Mouse (Mus musculus): ENCODE results near the gene Igdcc3. TPM values are rescaled to one million over a fixed set of nuclear protein-coding genes. Genes with fewer than 3 reads are reported as not detected.

Gene Igdcc3
- 1.8 and 2.0 TPM in 2 replicates for polyA plus RNA-seq (2015; fragmentation: Nextera tagmentation; extraction: Ambion mirVana)

DNA sequence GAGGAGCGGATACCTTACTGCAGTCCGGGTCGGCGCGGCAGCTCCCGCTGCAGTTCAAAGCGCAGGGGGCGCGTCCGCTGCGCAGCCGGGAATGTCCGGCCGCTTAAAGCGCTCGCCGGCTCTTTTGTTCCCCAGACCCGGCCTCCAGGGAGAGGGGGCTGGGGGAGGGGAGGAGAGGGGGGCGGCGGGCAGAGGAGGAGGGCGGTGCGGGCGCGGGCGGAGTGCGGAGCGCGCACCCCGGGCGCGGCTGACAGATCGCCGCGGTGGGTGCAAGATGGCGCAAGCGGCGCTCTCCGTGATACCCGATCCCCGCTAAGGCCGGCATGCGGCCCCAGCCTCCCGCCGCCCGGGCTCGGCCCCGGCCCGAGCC, at the start of gene Igdcc3:
Igdcc3 (plus strand) TSS at position 254 of the 370 bp plus-strand sequence.
- peak; percentile 78 for ATAC-seq (ENCODE audit: borderline replicate concordance, extremely low read depth, low FRiP score, low TSS enrichment)
- WGBS, result under 1% methylated on average over 46 of the region's 48 CpGs

DNA sequence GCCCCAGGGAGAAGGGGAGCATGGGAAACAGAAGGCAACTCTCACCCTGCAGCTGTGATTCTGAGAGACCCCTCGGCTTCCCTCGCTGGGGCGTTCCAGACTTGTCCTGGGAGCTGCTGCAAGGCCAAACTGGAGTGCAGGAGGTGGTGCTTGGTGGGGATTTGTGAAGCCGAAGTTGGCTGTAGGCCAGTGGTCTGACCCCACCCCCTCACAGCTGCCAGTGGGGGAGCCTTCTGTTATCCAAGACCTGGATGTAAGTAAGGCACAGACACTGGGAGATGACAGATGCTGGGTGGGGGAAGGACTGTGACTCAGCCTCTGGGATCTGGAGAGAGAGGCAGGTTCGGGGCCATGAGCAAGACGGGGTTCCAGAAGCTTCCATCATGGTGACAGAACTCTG, 46.8 kb upstream of the Igdcc3 start:
- Histone ChIP-seq H3K27me3 (no peaks in the 10 kb centered on the region), H3K4me3 (no peak overlapping the region), H3K9ac (no peak overlapping the region), H3K4me2 (peak overlapping the region; percentile 1; the same call in 1 of the 2 replicates), H3K36me3 (no peaks in the 10 kb centered on the region), H3K27ac (0 out of 2 replicates have a peak overlapping the region, but pooled peaks have one; percentile 30), H3K9me3 (no peaks in the 10 kb centered on the region), H3K4me1 (peaks cover 8% of the 10 kb centered on the region; the same call in 1 of the 2 replicates)
- 22% methylated on average over 6 of the region's 6 CpGs for WGBS
- peak; percentile 68; the same call in 1 of the 2 replicates for ATAC-seq (ENCODE audit: borderline replicate concordance, extremely low read depth, low FRiP score, low TSS enrichment)

More for the DNA sequence above, at the start of gene Igdcc3:
- Histone ChIP-seq H3K9ac (peak within 1 kb of the TSS; percentile 65), H3K4me1 (peaks cover 12% of the 10 kb centered on the region), H3K36me3 (no peaks in the 10 kb centered on the region), H3K4me3 (peak within 1 kb of the TSS; percentile 73), H3K27ac (peak within 1 kb of the TSS; percentile 82), H3K27me3 (peaks cover 22% of the 10 kb centered on the region; the same call in 1 of the 2 replicates), H3K4me2 (peak within 1 kb of the TSS; percentile 96), H3K9me3 (no peaks in the 10 kb centered on the region)

DNA sequence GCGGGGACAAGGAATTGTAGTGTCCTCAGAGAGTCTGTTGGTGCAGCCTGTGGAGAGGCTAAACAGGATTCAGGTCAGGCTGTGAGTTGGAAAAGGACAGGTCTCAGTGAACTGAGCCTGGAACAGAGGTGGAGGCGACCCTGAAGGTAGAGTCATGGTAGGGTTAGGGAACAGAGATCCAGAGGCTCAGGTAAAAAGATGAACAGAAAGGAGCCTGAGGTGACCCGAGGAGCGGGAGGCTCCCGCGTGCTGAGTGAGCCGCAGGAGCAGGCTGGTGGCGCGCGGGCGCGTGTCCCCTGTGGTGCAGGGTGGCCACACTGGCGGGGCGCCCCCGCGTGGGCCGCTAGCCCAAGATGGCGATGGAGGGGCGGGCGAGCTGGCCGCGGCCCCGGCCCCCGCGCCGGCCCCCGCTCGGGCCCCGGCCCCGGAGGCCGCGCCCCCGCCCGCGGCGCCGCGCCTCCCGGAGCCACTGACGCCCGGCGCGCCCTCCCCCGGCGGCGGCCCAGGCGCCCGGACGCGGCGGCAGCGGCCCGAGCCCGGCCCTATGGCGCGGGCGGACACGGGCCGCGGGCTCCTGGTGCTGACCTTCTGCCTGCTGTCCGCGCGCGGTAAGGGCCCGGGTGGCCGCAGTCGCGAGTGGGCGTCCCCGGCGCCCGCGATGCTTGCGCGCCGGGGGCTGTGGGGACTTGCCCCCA, 39.9 kb upstream of the Igdcc3 start, which contains the start of gene Igdcc4:
Igdcc4 (plus strand) TSS at position 496 of the 695 bp plus-strand sequence.
- Histone ChIP-seq H3K4me2 (peak within 1 kb of the TSS; percentile 100), H3K9ac (peak within 1 kb of the TSS; percentile 77), H3K27ac (peak within 1 kb of the TSS; percentile 81), H3K9me3 (no peaks in the 10 kb centered on the region), H3K4me3 (peak within 1 kb of the TSS; percentile 87), H3K4me1 (peaks cover 19% of the 10 kb centered on the region), H3K27me3 (no peaks in the 10 kb centered on the region), H3K36me3 (no peaks in the 10 kb centered on the region)
- WGBS, result 5% methylated on average over 13 of the region's 76 CpGs
- peak; percentile 50 for ATAC-seq (ENCODE audit: borderline replicate concordance, extremely low read depth, low FRiP score, low TSS enrichment)

DNA sequence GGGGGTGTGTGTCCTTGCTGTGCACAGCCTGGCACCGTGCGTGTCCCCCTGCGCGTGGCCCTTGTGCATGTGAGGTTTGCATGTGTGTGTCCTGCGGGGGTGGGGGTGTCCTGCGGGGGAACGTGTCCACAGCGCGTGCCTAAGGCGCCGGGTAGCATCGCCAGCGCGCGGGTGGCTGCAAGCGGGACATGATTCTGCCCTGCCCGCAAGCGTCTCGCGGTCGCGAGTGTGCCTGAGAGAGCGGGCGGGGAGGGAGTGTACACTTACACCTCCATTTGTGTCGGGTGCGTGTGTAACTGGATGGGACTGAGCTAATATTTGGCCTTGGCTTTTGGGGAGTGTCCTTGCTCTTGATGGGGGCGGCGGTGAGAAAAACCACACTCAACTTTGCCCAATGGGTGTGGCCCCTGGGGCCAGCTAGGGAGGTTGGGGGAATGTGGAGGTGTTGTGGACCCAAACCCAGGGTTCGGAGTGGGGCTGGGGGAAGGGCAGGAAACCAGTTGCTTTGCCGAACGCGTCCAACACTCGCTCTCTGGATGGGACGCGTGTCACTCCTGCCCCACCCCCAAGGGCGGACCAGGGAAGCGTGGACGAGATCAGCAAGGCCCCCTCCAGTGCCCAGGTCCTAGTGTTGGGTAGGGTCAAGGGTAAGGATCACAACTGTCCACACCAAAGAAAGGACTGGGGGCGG, 39.2 kb upstream of the Igdcc3 start:
- Histone ChIP-seq H3K27ac (peak overlapping the region; percentile 81), H3K4me3 (peak overlapping the region; percentile 87), H3K9ac (peak overlapping the region; percentile 77), H3K27me3 (no peaks in the 10 kb centered on the region), H3K36me3 (no peaks in the 10 kb centered on the region), H3K9me3 (no peaks in the 10 kb centered on the region), H3K4me2 (peak overlapping the region; percentile 100), H3K4me1 (peaks cover 23% of the 10 kb centered on the region)
- WGBS, result under 1% methylated on average over 38 of the region's 39 CpGs
- peak; percentile 72 for ATAC-seq (ENCODE audit: borderline replicate concordance, extremely low read depth, low FRiP score, low TSS enrichment)

DNA sequence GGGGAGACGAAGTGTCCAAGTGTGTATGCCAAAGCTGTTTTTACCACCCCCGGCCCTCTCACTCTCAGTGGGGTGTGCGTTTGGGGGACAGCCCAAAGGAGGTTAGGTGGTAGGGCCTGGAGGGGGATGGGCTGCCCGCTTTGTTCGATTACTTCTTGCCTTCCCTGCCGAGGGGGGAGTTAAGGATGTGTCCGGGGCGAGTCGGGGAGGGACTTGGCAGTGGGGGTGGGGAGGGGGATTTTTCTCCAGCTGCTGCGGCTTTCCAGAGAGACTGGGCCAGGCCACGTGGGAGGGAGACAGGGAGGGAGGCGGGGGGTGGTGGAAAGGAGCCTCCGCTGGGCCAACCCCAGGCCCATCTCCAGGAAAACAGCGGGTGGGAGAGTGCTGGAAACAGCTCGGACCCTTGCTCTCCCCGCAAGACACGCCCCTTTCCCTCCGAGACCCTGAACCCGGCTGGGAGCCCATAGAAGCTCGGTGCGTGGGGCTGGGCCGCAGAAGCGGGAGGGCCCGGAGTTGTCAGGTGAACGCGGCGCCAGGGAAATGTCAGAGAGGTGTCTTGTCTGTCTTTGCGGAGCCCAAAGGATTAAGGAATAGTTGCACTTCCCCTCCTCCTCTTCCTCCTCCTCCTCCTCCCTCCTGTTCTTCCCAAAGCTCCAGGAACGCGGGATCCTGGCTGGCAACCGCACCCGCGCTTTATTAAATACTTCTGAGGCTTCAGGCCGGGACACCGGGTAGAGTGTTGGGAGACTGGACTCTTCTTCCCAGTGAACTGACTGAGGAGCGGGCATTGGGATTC, 38.4 kb upstream of the Igdcc3 start:
- peak overlapping the region; percentile 87 for H3K4me3 ChIP-seq
- H3K9me3 ChIP-seq, result no peaks in the 10 kb centered on the region
- 3% methylated on average over 35 of the region's 36 CpGs for WGBS
- peak overlapping the region; percentile 81 for H3K27ac ChIP-seq
- peak overlapping the region; percentile 100 for H3K4me2 ChIP-seq
- H3K36me3 ChIP-seq, result no peaks in the 10 kb centered on the region
- peak overlapping the region; percentile 77 for H3K9ac ChIP-seq
- peak; percentile 65 for ATAC-seq (ENCODE audit: borderline replicate concordance, extremely low read depth, low FRiP score, low TSS enrichment)
- no peaks in the 10 kb centered on the region for H3K27me3 ChIP-seq
- peaks cover 26% of the 10 kb centered on the region for H3K4me1 ChIP-seq

DNA sequence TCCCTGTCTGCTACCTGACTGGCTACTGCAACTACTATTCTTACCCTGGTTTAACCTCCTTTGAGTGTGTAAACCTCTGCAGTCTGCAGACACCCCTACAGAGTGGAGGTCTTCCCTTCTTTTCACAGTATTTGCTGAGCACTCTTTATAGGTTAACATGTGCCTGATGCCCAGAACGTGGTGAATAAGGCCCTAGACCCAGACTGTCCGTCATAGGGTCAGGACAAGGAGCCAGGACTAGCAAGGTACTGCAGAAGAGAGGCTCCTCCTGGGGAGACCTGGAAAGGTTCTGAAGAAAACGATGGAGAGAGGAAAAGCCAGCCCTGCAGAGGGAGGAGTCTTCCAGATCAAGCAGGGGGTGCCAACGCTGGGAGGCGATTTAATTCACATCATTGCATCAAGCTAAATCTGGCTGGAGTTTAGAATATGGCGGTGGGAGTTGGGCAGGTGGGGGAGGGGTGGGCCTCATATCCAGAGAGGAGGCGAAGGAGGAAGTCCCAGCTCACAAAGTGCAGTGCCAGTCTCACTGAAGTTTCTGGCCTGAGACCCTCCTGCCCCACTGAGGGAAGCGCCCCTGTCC, 37.7 kb upstream of the Igdcc3 start:
- H3K9ac ChIP-seq, result peak overlapping the region; percentile 77
- ATAC-seq (ENCODE audit: borderline replicate concordance, extremely low read depth, low FRiP score, low TSS enrichment), result no peak
- peak overlapping the region; percentile 87 for H3K4me3 ChIP-seq
- no peaks in the 10 kb centered on the region for H3K9me3 ChIP-seq
- H3K4me1 ChIP-seq, result peaks cover 29% of the 10 kb centered on the region
- H3K27me3 ChIP-seq, result no peaks in the 10 kb centered on the region
- H3K27ac ChIP-seq, result peak overlapping the region; percentile 81; the same call in 1 of the 2 replicates
- WGBS, result 31% methylated on average over 8 of the region's 8 CpGs
- peak overlapping the region; percentile 100 for H3K4me2 ChIP-seq
- no peaks in the 10 kb centered on the region for H3K36me3 ChIP-seq

DNA sequence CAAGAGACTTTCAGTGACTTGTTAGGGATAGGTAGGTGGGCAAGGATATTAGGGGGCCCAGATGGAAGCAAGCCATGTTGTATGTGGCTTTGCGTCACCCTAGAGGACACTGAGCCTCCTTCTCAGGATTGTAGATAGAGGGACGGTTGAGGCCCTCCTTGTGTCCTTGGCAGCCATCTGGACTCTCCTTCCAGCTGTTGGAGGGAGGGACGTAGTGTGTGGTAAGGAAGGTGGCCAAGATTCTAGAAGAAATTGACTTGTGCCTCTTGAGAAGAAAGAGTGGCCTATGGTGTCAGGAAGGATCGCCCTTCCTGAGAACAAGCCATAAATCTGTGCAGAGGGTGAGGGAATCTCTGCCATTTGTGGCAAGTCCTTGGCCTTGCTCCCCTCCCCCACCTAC, 34.2 kb upstream of the Igdcc3 start:
- Histone ChIP-seq H3K9me3 (no peaks in the 10 kb centered on the region), H3K36me3 (no peaks in the 10 kb centered on the region), H3K27me3 (no peaks in the 10 kb centered on the region), H3K9ac (no peak overlapping the region), H3K4me3 (no peak overlapping the region), H3K4me2 (no peak overlapping the region), H3K4me1 (peaks cover 41% of the 10 kb centered on the region), H3K27ac (no peak overlapping the region)
- no peak for ATAC-seq (ENCODE audit: borderline replicate concordance, extremely low read depth, low FRiP score, low TSS enrichment)
- 60% methylated on average over 4 of the region's 4 CpGs for WGBS

DNA sequence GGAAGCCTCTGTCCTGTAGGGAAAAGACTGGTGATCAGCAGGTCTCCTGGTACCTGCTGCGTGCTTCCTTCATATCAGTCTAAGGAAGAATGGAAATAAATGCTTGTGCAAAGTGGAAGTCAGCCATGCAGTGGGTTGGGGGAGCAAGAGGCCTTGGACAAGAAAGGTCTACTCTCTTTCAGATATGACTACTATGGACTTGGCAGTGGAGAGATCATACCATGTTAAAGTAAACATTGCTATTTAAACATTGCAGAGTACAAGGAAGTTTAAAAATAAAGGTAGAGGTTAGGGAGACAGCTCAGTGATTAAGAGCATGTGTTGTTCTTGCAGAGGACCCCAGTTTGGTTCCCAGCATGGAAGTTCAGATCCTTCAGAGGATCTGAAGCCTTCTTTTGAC, 33.1 kb upstream of the Igdcc3 start:
- Histone ChIP-seq H3K9ac (no peak overlapping the region), H3K4me3 (no peak overlapping the region), H3K36me3 (no peaks in the 10 kb centered on the region), H3K4me1 (peaks cover 36% of the 10 kb centered on the region), H3K9me3 (no peaks in the 10 kb centered on the region), H3K27ac (no peak overlapping the region), H3K27me3 (no peaks in the 10 kb centered on the region), H3K4me2 (no peak overlapping the region)
- no peak for ATAC-seq (ENCODE audit: borderline replicate concordance, extremely low read depth, low FRiP score, low TSS enrichment)
- WGBS, result 38% methylated on average over 1 of the region's 1 CpGs

DNA sequence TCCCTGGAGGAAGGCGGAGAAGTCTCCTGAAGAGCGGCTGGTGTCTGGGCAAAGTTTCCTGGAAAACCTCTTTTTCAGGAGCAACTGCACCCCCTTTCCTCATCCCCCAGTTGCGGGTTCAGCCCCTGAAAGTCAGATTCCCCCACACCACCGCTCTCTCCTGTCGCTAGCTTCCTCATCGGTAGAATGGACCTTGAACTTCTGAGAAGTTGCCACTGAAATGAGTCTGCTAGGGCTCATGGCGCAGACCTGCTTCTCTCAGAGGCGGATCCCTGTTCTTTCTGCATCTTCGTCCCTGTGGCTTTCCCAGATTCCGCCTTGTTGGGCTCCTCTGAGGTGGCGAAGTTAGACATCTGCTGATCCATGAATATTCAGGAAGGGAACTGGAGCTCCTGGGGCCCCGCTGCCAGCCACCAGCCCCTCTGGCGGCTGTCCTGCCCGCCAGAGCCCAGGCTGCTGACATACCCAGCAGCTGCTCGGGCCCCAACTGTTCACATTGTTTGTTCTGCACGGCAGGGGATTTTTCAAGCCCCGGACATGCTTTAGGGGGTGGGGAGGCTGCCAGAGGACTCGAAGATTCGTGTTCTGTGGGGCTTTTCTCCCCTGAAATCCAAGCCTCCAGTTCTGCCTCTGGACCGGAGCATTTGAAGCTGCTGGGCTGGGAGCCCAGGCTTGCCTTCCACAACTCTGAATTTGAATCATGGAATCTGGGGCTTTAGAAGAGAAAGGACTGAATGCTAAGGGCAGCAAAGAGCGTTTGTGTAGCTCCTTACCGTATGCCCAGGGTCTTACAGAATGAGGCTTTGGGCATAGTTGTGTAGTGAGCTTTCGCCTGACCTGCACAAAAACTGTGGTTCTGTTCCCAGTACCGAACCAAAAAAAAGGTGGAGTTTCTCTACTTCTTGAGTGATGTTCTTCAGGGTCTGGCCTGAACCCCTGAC, 31.6 kb upstream of the Igdcc3 start:
- peak overlapping the region; percentile 40 for H3K27ac ChIP-seq
- WGBS, result 20% methylated on average over 24 of the region's 24 CpGs
- H3K4me2 ChIP-seq, result peak overlapping the region; percentile 27
- 0 out of 2 replicates have a peak, but pooled peaks have one; percentile 44 for ATAC-seq (ENCODE audit: borderline replicate concordance, extremely low read depth, low FRiP score, low TSS enrichment)
- H3K9ac ChIP-seq, result peak overlapping the region; percentile 3; the same call in 1 of the 2 replicates
- no peaks in the 10 kb centered on the region for H3K27me3 ChIP-seq
- peaks cover 25% of the 10 kb centered on the region for H3K4me1 ChIP-seq
- no peak overlapping the region for H3K4me3 ChIP-seq
- H3K9me3 ChIP-seq, result no peaks in the 10 kb centered on the region
- H3K36me3 ChIP-seq, result no peaks in the 10 kb centered on the region

DNA sequence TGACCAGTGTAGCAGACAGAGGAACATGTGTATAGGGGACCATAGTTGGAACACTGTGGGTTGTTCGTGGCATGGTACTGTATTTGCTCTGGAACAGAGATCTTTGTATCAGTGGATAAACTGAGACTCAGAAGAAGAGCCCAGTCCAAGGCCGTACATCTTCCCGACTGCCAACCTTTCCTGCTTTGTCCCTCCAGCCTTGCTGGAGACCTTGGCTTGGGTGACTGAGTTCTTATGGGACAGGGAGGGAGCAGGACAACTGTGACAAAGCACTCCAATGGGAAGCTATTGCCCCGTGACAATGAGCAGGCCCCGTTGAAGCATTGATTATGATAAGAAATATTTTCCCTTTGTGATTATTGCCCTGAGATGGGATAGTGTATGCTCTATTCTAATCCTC, 29.3 kb upstream of the Igdcc3 start:
- ATAC-seq (ENCODE audit: borderline replicate concordance, extremely low read depth, low FRiP score, low TSS enrichment), result no peak
- WGBS, result 88% methylated on average over 5 of the region's 5 CpGs

More for the DNA sequence above, 29.3 kb upstream of the Igdcc3 start:
- Histone ChIP-seq H3K27ac (no peak overlapping the region), H3K4me2 (no peak overlapping the region), H3K27me3 (no peaks in the 10 kb centered on the region), H3K9me3 (no peaks in the 10 kb centered on the region), H3K4me3 (no peak overlapping the region), H3K4me1 (peaks cover 23% of the 10 kb centered on the region), H3K9ac (no peak overlapping the region), H3K36me3 (no peaks in the 10 kb centered on the region)
